Mouse (Mus musculus): ENCODE measurements around the gene a. TPM values are rescaled to one million over a fixed set of nuclear protein-coding genes. Genes with fewer than 3 reads are reported as not detected.

a gene
- total RNA-seq (2021), result not detected

- intact Hi-C loops (cut with DNase I), result loop anchor here (5.0 to 10.0 kb wide), 2 partner anchors 64 to 101 kb away; partner anchors contain the start of gene Eif2s2
Measured at GRCm38 (mm10) chr2:154790656-154791483, at the start of gene a, which contains the start of gene Raly. TSS of gene a (plus strand) at chr2:154791402. TSS of gene Raly (plus strand) at chr2:154791096.

GRCm38 (mm10) chr2:154742911-154743819, 48.0 kb upstream of the a start:
- DNase-seq, result no peak
- intact Hi-C loops (cut with DNase I), result no loop called here

More at GRCm38 (mm10) chr2:154790656-154791483, at the start of gene a, which contains the start of gene Raly:
- peak; percentile 96 to 97 for DNase-seq

DNA sequence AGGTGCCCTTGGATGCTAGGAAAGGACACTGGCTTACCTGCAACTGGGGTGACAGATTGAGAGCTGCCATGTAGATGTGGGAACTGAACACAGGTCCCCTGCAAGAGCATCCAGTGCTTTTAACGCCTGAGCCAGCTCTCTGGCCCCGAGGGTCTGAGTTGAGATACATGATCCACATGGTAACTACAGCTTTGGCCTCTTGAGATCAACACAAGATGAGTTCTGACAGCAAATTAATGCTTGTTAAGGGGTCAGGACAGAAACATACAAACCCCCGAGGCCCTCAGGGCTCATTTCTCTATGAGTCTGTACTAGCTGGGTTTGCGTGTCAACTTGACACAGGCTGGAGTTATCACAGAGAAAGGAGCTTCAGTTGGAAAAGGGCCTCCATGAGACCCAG, 47.3 kb upstream of the a start:
- no peak for DNase-seq
- intact Hi-C loops (cut with DNase I), result no loop called here

DNA sequence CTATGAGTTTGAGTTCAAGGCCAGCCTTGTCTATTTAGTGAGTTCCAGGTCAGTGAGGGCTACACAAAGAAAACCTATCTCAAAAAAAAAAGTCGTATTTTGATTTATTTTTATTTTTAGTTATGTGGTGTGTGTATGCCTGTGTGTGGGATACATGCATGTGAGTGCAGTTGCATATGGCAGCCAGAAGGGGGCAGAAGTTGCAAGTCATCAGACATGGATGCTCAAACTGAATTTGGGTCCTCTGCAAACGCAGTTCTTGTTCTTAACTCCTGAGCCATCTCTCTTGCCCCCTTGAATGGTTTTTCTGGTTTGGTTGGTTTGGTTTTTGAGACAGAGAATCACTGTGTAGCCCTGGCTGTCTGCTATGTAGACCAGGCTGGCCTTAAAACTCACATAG, 42.8 kb upstream of the a start:
- no peak for DNase-seq
- intact Hi-C loops (cut with DNase I), result no loop called here

- DNase-seq, result no peak
Measured at GRCm38 (mm10) chr2:154749046-154750036, 41.9 kb upstream of the a start.

GRCm38 (mm10) chr2:154751924-154752323, 39.3 kb upstream of the a start:
- peak; percentile 21 to 23 for DNase-seq
- intact Hi-C loops (cut with DNase I), result no loop called here

More at GRCm38 (mm10) chr2:154749046-154750036, 41.9 kb upstream of the a start:
- intact Hi-C loops (cut with DNase I), result no loop called here

- intact Hi-C loops (cut with DNase I), result no loop called here
- DNase-seq, result no peak
Measured at GRCm38 (mm10) chr2:154754068-154754560, 37.1 kb upstream of the a start.

DNA sequence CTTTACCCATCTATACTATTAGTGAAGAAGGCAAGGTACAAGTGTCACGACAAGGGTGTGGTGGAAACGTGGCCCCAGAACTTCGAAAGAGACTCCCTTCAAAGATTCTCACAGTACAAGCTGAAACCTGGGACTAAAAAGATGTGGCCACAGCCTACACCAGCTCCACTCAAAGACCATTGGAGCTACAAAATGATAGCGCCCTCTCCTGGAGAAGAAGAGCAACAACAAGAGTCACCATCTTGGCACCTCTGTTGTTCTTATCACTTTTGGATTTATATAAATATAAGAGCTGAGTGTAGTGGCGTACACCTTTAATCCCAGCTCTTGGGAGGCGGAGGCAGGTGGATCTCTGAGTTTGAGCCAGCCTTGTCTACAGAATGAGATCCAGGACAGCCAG, 35.4 kb upstream of the a start:
- intact Hi-C loops (cut with DNase I), result no loop called here
- no peak for DNase-seq

DNA sequence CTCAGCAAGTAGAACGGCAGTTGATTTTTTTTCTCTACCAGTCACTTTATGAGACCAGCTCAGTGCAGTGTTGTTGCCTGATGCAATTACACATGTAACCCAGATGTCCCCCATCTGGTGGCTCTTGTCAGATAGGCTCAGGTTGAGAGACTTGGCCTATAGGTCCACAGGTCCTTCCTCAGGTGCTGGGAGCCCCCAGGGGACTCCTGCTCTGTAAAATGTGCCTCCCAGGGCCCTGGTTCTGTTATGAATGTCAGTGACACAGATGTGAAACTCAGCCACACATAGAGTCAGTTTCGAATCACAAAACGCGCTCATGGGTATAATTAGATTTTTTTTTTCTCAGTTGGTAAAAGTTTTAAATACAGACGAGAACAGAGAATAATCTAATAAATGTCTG, 33.5 kb upstream of the a start:
- no peak for DNase-seq
- intact Hi-C loops (cut with DNase I), result no loop called here

- intact Hi-C loops (cut with DNase I), result no loop called here
Measured at GRCm38 (mm10) chr2:154758454-154758853, 32.7 kb upstream of the a start.

DNA sequence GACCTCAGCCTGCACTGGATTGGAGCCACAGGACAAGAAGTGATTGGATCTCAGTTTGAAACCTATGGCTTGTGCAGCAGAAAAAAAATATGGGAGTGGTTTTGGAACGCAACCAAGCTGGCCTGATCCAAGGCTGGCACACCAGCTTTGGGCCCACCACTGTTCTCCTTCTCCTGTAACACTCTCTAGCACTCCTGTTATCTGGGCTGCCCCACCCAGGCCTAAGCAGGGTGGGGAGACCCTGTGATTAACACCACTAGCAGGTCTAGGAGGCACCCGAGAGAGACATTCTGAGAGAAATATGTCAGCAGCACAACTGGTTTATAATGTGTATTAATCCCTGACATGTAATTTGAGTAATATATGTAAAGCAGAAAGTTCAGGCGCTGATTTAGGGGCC, 28.0 kb upstream of the a start:
- intact Hi-C loops (cut with DNase I), result no loop called here
- no peak for DNase-seq

More at GRCm38 (mm10) chr2:154758454-154758853, 32.7 kb upstream of the a start:
- no peak for DNase-seq

DNA sequence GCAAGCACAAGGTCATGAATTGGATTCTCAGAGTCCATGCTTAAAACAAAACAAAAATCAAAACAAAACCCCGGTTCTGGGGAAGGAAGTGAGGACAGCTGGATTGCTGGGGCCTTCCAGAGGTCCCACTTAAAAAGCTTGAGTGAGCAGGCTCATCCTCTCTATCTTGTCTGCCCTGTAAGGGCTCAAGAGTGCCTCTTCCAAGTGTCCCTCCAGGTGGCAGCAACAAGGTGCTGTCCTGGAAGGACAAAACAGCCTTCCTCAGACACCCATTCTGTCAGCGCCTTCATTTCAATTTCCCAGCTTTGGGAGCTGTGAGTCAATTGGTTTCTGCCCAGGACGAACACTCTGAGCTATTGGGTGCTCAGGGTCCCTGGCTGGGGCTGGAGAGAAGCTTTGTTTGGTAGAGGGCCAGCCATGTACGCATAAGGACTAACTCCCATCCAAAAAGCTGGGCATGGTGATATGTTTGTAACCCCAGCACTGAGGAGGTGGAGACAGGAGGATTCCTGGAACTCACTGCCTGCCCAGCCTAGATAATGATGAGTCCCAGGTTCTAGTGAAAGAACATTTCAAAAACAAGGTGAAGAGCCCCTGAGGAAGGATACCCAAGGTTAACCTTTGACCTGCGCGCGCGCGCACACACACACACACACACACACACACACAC, 26.2 kb upstream of the a start:
- intact Hi-C loops (cut with DNase I), result no loop called here

GRCm38 (mm10) chr2:154765554-154766008, 25.6 kb upstream of the a start:
- intact Hi-C loops (cut with DNase I), result no loop called here
- peak in 1 of 2 experiments; percentile 26 for DNase-seq

More for the DNA sequence above, 26.2 kb upstream of the a start:
- no peak for DNase-seq

GRCm38 (mm10) chr2:154767051-154767450, 24.2 kb upstream of the a start:
- DNase-seq, result no peak
- intact Hi-C loops (cut with DNase I), result no loop called here

GRCm38 (mm10) chr2:154769930-154770329, 21.3 kb upstream of the a start, which contains the start of gene Gm14214:
TSS of gene Gm14214 (minus strand) at chr2:154770030.
- no peak for DNase-seq
- intact Hi-C loops (cut with DNase I), result no loop called here

DNA sequence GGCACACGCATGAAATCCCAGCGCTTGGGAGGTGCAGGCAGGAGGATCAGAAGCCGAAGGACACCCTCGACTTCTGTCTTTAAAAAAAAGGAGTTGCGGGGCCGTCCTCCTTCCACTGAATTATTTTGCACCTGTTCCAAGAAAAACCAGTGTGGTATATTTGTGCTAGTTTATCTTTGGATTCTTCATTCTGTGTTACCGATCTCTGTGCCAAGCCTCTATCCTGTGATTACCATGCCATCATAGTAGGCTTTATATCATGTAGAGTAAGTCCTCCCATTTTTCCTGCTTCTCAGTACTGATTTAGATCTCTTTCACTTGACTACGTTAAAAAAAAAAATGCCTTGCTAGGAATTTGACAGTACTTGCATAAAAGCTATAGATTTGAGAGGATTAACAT, 19.6 kb upstream of the a start:
- DNase-seq, result no peak
- intact Hi-C loops (cut with DNase I), result no loop called here

- intact Hi-C loops (cut with DNase I), result no loop called here
- DNase-seq, result no peak
Measured at GRCm38 (mm10) chr2:154774032-154774431, 17.2 kb upstream of the a start.

DNA sequence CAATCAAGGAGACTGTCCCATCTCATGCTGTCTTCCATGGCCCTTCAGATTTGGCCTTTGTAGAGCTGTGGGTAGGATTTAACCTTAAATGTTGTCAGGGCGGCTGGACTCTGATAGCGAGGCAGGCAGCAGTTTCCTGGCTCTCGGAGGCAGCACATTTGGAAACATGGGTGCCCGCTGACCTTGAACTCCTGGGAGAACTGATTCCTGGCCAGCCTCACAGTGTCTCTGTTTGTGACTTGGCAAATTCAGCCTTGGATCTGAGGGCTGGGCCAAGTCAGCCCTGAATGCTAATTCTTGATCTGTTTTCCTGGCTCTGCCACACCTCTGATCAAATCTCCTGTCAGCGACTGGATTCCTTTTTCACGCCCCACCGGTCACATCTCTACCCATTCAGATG, 14.7 kb upstream of the a start:
- no peak for DNase-seq
- intact Hi-C loops (cut with DNase I), result loop anchor here (5.0 kb wide), 1 partner anchor 64 kb away; no protein-coding TSS in a partner anchor

- intact Hi-C loops (cut with DNase I), result loop anchor here (5.0 kb wide), 1 partner anchor 67 kb away; no protein-coding TSS in a partner anchor
- DNase-seq, result no peak
Measured at GRCm38 (mm10) chr2:154779648-154780047, 11.6 kb upstream of the a start.

All from heart, postnatal 10 days (tissue).